Mouse (Mus musculus) heart, adult 8-10 months (tissue): ENCODE data around the gene Wdr75. TPM values are rescaled to one million over a fixed set of nuclear protein-coding genes. Genes with fewer than 3 reads are reported as not detected.

Experiments used
- DNase-seq: peaks from one replicate; pipeline ENCODE4 v3.0.0; 2022; ENCODE audit warnings: low spot score
- total RNA-seq, 4 experiments: library from RNA; stranded (reverse); gene quantifications; 2 replicates each; pipeline ENCODE4 v1.2.4; 2022

The Wdr75 gene
- total RNA-seq, result 10 to 100 TPM; 17.7 to 25.3 (median 21.5) TPM

GRCm38 (mm10) chr1:45794969-45795908 lies at the start of gene Wdr75:
Gene Wdr75 (plus strand): TSS chr1:45795166.
- DNase-seq, result peak; percentile 96

- no peak for DNase-seq
Observed at GRCm38 (mm10) chr1:45755902-45756301, 39.1 kb upstream of the Wdr75 start.

- DNase-seq, result no peak
Observed at GRCm38 (mm10) chr1:45756707-45757106, 38.3 kb upstream of the Wdr75 start.

- DNase-seq, result no peak
Observed at GRCm38 (mm10) chr1:45758011-45758410, 37.0 kb upstream of the Wdr75 start.

GRCm38 (mm10) chr1:45760667-45761467 lies 34.1 kb upstream of the Wdr75 start:
- no peak for DNase-seq

- no peak for DNase-seq
Observed at GRCm38 (mm10) chr1:45761468-45761795, 33.5 kb upstream of the Wdr75 start.

GRCm38 (mm10) chr1:45765678-45766077 lies 29.3 kb upstream of the Wdr75 start:
- peak; percentile 76 for DNase-seq

GRCm38 (mm10) chr1:45766123-45766522 lies 28.8 kb upstream of the Wdr75 start:
- DNase-seq, result peak; percentile 76

- DNase-seq, result peak; percentile 36
Observed at GRCm38 (mm10) chr1:45767533-45767932, 27.4 kb upstream of the Wdr75 start.

- DNase-seq, result no peak
Observed at GRCm38 (mm10) chr1:45769321-45769720, 25.6 kb upstream of the Wdr75 start.

- no peak for DNase-seq
Observed at GRCm38 (mm10) chr1:45770051-45770450, 24.9 kb upstream of the Wdr75 start.

- no peak for DNase-seq
Observed at GRCm38 (mm10) chr1:45780606-45781288, 14.2 kb upstream of the Wdr75 start.

- peak; percentile 52 for DNase-seq
Observed at GRCm38 (mm10) chr1:45816889-45817288, 21.9 kb downstream of the Wdr75 start.

GRCm38 (mm10) chr1:45818564-45818963 lies 23.6 kb downstream of the Wdr75 start:
- DNase-seq, result no peak

GRCm38 (mm10) chr1:45824441-45824840 lies 29.5 kb downstream of the Wdr75 start:
- DNase-seq, result no peak

GRCm38 (mm10) chr1:45825140-45825539 lies 30.2 kb downstream of the Wdr75 start:
- peak; percentile 64 for DNase-seq

- DNase-seq, result no peak
Observed at GRCm38 (mm10) chr1:45825630-45826029, 30.7 kb downstream of the Wdr75 start.

GRCm38 (mm10) chr1:45826148-45826547 lies 31.2 kb downstream of the Wdr75 start:
- DNase-seq, result no peak

GRCm38 (mm10) chr1:45826796-45827195 lies 31.8 kb downstream of the Wdr75 start:
- DNase-seq, result no peak

- DNase-seq, result no peak
Observed at GRCm38 (mm10) chr1:45830453-45831206, 35.7 kb downstream of the Wdr75 start.

- DNase-seq, result no peak
Observed at GRCm38 (mm10) chr1:45835362-45836063, 40.5 kb downstream of the Wdr75 start.
